Mouse (Mus musculus) left cerebral cortex, adult 9 months (tissue): ENCODE results near the gene Htt.

ENCODE experiments used
- DNase-seq, 2 experiments: peaks; one replicate each; pipeline ENCODE4 v3.0.0; 2022; ENCODE audit warnings: low spot score in 2 of 2

Htt gene

DNA sequence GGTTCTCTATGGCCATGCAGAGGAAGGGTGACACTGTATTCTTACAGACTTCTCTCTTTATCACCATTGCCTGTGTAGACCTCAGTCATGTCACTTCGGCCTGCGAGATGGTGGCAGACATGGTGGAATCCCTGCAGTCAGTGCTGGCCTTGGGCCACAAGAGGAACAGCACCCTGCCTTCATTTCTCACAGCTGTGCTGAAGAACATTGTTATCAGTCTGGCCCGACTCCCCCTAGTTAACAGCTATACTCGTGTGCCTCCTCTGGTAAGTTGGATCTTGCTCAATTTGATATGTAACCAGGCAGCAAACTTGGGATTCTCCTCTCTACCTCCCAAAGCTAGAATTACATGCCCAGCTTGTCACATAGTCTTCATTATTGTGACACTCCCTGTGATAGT, 127.7 kb downstream of the Htt start:
- no peak for DNase-seq

DNA sequence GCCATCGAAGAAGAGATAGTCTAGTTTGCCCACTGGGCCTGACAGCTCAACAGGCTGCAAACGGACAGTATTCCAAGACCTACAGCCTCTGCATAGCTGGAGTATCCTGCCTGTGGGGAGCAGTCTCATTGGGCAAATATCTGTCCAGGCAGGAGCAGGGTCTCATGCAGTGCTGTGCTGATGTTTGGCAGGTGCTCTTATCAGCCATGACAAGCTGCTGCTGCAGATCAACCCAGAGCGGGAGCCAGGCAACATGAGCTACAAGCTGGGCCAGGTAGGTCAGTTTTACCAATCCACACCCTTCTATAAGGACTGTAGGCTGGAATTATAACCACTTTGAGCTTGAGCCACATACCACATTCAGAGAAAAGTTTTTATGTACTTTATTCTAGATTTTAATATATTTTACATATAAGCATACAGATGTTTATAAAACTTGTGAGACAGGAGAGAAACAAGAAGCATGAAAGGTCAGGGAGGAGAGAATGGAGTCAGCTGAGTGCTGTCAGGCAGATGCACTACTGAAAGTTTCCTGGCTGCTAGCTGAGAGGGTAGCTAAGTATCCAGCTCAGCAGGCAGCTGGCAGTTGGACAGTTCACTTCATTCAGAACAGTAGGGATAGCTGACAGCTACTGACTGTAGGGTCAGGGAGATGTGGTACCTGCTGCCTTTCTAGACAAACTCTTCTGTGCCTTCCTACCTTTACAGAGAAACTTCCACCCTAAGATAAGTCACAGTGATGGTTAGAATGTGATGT, 135.3 kb downstream of the Htt start:
- no peak for DNase-seq

- no peak for DNase-seq
Measured at GRCm38 (mm10) chr5:34899787-34900469, 138.4 kb downstream of the Htt start.

GRCm38 (mm10) chr5:34902371-34902770, 140.8 kb downstream of the Htt start:
- no peak for DNase-seq

DNA sequence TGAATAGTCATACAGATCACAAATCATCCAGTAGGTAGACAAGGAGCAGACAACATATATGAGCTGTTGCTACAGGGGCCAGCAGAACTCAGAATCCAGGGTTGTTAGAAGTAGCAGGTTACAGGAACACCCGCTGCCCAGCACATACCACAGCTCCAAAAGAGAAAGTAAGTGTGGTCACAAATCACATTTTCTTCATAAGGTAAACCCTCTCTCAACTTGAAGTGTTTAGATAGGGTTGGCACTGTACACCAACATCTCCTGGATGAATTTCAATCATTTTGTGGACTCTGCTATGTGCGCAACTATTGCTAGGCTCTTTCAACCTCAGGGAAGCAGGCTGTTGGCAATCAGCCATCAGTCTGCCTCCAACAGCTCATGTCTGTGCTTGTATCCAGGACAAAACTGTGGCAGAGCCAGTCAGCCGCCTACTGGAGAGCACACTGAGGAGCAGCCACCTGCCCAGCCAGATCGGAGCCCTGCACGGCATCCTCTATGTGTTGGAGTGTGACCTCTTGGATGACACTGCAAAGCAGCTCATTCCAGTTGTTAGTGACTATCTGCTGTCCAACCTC, 141.4 kb downstream of the Htt start:
- peak in 1 of 2 experiments; percentile 32 for DNase-seq

GRCm38 (mm10) chr5:34904412-34904811, 142.9 kb downstream of the Htt start:
- DNase-seq, result no peak

DNA sequence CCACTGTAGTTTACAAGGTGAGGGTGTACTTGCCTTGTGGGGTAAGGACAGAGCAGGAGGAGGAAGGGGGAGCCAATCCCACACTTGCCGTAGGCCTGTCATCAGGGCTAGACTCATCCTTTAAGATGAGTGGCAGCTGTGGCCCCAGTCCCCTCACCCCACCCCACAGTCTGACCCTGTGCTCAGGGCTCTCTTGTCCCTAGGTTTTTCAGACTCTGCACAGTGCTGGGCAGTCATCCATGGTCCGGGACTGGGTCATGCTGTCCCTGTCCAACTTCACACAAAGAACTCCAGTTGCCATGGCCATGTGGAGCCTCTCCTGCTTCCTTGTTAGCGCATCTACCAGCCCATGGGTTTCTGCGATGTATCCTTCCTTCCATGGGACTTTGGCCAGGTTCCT, 145.7 kb downstream of the Htt start:
- DNase-seq, result no peak

DNA sequence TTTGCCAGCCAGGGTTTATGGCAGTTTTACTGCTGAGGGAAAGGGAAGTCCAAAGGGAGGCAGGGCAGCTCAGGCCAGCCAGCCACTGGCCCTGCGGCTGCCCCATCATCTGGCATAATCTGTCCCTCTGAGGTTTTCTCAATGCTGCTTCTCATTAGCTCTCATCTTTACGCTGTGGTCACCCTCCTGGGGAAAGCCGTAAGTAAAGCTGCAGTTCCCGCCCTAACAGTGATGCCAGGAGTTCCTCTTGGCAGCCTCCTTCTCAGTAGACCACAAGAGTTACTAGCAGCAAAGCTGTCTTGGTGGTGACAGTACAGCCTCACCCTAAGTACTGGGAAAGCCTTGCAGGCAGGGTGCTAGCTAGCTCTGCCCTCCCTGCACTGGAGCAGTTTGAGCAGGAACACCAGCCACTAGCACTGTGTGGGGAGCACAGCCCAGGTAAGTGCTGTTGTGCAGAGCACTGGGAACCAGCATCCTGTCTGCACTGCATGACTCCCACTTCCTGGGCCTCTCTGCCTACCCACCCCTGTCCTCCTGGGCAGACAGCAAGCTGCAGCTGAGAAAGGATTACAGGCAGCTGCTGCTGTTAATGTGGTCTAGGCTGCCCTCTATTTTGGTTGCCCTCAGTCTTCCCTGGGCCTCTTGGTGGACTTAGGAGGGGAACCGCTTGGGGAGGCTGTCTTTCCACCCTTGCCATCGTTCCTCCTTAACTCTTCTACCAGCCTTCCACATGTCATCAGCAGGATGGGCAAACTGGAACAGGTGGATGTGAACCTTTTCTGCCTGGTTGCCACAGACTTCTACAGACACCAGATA, 146.6 kb downstream of the Htt start, which contains the start of gene Msantd1:
Gene Msantd1 (plus strand): TSS at position 103 of the 816 bp plus-strand sequence.
- DNase-seq, result no peak

DNA sequence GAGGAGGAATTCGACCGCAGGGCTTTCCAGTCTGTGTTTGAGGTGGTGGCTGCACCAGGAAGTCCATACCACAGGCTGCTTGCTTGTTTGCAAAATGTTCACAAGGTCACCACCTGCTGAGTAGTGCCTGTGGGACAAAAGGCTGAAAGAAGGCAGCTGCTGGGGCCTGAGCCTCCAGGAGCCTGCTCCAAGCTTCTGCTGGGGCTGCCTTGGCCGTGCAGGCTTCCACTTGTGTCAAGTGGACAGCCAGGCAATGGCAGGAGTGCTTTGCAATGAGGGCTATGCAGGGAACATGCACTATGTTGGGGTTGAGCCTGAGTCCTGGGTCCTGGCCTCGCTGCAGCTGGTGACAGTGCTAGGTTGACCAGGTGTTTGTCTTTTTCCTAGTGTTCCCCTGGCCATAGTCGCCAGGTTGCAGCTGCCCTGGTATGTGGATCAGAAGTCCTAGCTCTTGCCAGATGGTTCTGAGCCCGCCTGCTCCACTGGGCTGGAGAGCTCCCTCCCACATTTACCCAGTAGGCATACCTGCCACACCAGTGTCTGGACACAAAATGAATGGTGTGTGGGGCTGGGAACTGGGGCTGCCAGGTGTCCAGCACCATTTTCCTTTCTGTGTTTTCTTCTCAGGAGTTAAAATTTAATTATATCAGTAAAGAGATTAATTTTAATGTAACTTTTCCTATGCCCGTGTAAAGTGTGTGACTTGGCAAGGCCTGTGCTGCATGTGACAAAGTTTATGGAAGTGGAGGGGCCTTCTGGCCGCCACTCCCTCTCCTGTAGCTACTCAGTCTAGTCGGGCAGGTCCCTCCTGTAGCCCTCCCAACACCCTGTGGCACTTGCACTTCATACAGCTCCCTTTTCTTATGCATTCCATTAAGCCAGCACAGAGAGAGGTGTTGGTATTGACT, 147.4 kb downstream of the Htt start:
- DNase-seq, result no peak

DNA sequence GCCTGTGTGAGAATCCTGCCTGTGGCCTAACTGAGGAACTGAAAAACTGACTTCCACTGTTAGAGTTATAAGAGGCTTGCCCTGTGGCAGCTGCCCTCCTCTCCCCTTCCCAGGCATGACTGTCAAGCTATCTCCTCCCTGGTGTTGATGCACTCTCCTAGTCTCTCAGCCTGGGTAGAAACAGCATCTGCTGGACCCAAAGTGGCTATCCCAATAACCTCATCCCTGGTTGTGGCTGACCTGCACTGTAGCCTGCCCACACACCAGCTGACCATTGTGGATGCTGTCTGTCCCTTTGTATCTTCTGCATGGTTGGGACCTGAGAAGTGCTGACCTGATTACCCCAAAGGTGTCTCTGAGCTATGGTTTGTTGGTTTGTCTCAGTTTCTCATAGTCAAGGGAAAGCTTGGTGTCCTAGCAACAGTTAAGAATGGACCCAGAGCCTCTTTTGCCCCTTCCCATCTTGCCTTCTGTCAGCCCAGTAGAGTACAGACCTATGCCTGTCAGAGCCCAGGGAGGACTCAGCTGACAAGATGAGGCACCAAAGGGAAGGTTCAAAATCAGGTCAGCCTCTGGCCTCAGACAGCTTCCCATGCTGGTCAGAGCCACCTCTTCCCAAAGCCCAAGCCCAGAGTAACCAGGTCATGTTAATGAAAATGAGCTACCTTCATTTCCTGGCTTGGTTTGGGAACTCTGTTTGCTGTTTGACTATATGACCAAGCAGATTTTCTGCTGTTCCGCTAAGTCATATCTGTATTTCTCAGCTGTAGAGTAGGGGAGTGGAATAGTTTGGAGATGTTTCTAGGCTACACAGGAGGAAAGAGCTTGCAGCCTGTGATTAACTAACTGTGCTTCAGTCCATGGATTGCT, 148.3 kb downstream of the Htt start:
- no peak for DNase-seq

GRCm38 (mm10) chr5:34910504-34910815, 148.9 kb downstream of the Htt start:
- no peak for DNase-seq

DNA sequence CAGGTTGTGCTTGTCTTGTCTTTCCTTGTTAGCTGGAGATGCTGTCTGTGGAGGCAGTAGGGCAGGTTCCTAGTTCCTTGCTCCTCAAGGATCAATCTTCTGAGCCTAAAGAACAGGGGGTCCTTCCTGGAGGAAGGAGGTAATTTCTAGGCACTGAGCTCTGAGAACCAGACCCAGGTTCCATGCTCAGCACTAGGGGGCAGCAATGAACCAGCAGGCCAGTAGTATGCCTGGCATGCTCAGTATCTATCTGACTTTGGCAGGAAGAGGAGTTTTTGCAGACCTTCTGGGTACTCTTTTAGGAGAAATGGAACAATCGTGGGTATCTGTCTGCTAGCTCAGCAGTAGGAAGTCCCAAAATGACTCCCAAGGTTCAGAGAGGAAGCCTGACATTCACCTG, 154.3 kb downstream of the Htt start:
- peak in 1 of 2 experiments; percentile 80 for DNase-seq

DNA sequence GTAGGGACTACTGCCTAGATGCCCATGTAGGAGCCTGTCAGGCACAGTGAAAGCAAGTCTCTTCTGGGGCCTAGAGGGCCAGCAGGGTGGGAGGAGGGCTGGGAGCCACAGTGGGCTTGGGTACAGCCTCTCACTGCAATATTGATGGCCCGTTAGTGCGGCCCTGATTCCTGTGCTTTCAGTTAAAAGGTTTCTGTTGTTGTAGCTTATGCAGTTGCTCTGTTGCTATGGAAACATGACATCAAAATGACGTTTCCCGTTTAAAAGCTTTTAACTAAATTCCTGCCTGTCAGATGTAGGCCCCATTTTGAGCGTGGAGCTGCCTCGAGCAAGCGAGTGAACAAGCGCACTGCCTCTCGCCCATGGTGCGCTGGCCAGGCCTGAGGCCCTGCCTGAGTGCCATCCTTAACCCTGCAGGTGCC, 155.7 kb downstream of the Htt start:
- peak; percentile 28 to 39 for DNase-seq

- DNase-seq, result no peak
Measured at GRCm38 (mm10) chr5:34918785-34919184, 157.2 kb downstream of the Htt start.

DNA sequence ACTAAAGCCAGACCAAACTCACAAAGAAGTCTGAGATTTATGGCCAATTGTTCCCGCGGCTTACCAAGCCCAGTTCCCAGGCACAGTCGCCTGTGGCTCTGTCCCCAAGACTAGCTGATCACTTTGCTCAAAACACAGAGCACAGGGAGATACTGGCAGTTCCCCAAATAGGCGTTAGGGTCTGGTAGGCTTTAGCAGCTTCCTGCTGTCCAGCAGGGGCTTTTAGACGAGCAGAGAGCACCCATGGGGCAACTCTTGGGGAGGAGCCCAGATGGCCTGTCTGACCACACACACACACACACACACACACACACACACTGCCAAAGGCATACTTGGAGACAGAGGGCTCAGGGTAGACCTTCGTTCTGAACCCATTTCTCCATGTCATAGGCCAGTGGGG, 161.0 kb downstream of the Htt start:
- no peak for DNase-seq

DNA sequence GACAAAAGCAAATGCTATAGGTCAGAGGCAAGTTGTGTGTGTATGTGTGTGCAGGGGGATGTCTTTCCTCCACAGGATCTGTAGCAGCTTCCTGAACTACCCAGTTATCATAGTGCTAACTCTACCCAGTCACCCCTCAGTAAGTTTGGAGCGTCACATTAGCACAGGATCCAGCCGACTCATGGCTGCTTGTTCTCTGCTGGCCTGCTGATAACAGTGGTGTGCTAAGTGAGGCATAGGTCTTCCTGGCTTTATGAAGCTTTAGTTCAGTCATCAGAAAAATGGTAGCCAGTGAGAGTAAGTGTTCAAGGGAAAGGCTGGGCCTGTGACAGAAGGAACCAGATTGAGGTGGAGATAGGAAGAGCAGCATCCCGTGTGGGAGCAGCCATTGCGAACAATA, 162.4 kb downstream of the Htt start:
- no peak for DNase-seq

DNA sequence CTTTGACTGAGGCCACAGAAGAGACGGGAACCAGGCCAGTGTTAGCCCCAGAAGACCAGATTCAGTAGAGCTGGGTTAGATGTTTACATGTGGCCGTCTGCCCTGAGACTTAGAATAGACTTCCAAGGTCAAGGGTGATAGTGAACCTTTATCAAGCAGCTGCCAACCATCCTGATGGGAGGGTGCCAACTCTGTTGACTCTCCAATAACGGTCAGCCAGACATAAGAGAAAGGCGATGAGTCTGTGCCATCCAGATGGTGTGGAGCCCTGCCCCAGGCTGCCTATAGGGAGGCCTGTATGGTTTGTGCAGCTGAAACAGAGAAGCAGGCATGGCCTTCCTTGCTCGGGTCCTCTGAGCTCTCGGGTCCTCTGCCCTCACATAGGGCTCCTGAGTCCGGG, 163.0 kb downstream of the Htt start:
- DNase-seq, result no peak

- DNase-seq, result no peak
Measured at GRCm38 (mm10) chr5:34927648-34928047, 166.1 kb downstream of the Htt start.

- DNase-seq, result no peak
Measured at GRCm38 (mm10) chr5:34930151-34930975, 168.8 kb downstream of the Htt start.
